ENCODE assay signal across 19 mouse cellular contexts in the genomic region with DNA sequence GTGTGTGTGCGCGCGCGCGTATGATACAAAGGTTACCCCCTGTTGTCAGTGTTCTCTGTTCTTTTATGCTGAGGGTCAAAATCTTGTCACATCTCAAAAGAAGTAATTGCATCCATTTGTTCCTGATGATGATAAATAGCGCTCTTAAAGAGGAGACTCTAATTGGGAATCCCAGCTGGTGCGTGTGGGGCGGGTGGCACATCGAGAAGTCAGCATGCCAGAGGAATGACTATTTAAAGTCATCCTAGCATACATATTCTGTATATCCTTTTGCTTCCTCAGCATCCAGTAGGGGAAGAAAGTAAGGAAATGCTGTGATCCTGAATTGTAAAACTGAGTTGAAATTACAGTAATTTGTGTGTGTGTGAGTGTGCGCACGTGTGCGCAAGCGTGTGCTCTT. TPM values are rescaled to one million over a fixed set of nuclear protein-coding genes. Genes with fewer than 3 reads are reported as not detected.
DNase-seq lines count a peak whose midpoint lies in the region; ATAC-seq lines count a peak whose summit lies in the region.
"Had no signal": no experiment of that assay in that cellular context is flagged by ENCODE, and none has a peak within 500 bp of the region (broad histone marks: within the 10 kb centered on the region; RNA-seq: fewer than 3 reads in every experiment).

No protein-coding gene starts in this region.

- 51% methylated on average over 13 of the region's 13 CpGs for WGBS in hindbrain, embryonic 13.5 days
- WGBS in hindbrain, embryonic 16.5 days = 57% methylated on average over 13 of the region's 13 CpGs
- WGBS in limb, embryonic 10.5 days = 59% methylated on average over 13 of the region's 13 CpGs

- peak; percentile 22 for DNase-seq in embryo, embryonic 10 days (ENCODE audit: low spot score)
- DNase-seq in embryo, embryonic 9.5 days (ENCODE audit: extremely low spot score) = no peak
- DNase-seq in right cerebral cortex, adult 18-20 months = peak; percentile 50
- DNase-seq in right cerebral cortex, postnatal 14 days = no peak
- DNase-seq in right cerebral cortex, postnatal 25 days = peak; percentile 15
- DNase-seq in limb, embryonic 10.5 days (ENCODE audit: low spot score) = no peak
- DNase-seq: cerebellum, postnatal 10 days; gastrocnemius, postnatal 14 days; kidney, adult 11 months; lung, adult 2 months; lung, postnatal 36 days had no signal

- no peaks in the 10 kb centered on the region for H3K27me3 ChIP-seq in hindbrain, embryonic 13.5 days
- no peaks in the 10 kb centered on the region for H3K27me3 ChIP-seq in hindbrain, embryonic 16.5 days (replicated peaks; ENCODE audit: control insufficient read depth, insufficient read depth, low read length)
- no peaks in the 10 kb centered on the region for H3K27me3 ChIP-seq in limb, embryonic 10.5 days (ENCODE audit: low read depth, poor library complexity, severe bottlenecking)

- ATAC-seq in hindbrain, embryonic 13.5 days (ENCODE audit: low FRiP score) = no peak; the same call in 1 of the 2 replicates
- ATAC-seq in hindbrain, embryonic 16.5 days = no peak

- peak overlapping the region; percentile 21; the same call in 1 of the 2 replicates for H3K4me2 ChIP-seq in hindbrain, embryonic 13.5 days
- no peak overlapping the region for H3K4me2 ChIP-seq in hindbrain, embryonic 16.5 days (ENCODE audit: low read length)
- H3K4me2 ChIP-seq: hindbrain, embryonic 14.5 days; liver, embryonic 11.5 days had no signal

- H3K4me3 ChIP-seq in hindbrain, embryonic 13.5 days = no peak overlapping the region
- H3K4me3 ChIP-seq in hindbrain, embryonic 16.5 days (ENCODE audit: low read length) = no peak overlapping the region
- no peak overlapping the region for H3K4me3 ChIP-seq in limb, embryonic 10.5 days
- H3K4me3 ChIP-seq: erythroblast, embryonic 14.5 days; layer of hippocampus, adult 2 months; midbrain, embryonic 10.5 days had no signal

- H3K27ac ChIP-seq in hindbrain, embryonic 13.5 days = no peak overlapping the region
- H3K27ac ChIP-seq in hindbrain, embryonic 16.5 days (ENCODE audit: low read depth, low read length) = no peak overlapping the region
- no peak overlapping the region for H3K27ac ChIP-seq in limb, embryonic 10.5 days
- H3K27ac ChIP-seq: hindbrain, embryonic 14.5 days; kidney, postnatal 0 days; layer of hippocampus, adult 2 months; midbrain, embryonic 10.5 days had no signal

- H3K36me3 ChIP-seq in hindbrain, embryonic 13.5 days = no peaks in the 10 kb centered on the region
- no peaks in the 10 kb centered on the region for H3K36me3 ChIP-seq in hindbrain, embryonic 16.5 days (ENCODE audit: control insufficient read depth, insufficient read depth, low read length)
- no peaks in the 10 kb centered on the region for H3K36me3 ChIP-seq in limb, embryonic 10.5 days
- H3K36me3 ChIP-seq: midbrain, embryonic 10.5 days had no signal

- peaks cover 40% of the 10 kb centered on the region for H3K4me1 ChIP-seq in hindbrain, embryonic 13.5 days (replicated peaks)
- peaks cover 18% of the 10 kb centered on the region for H3K4me1 ChIP-seq in hindbrain, embryonic 16.5 days (ENCODE audit: control insufficient read depth, insufficient read depth, low read depth, low read length)
- peaks cover 6% of the 10 kb centered on the region; the same call in 1 of the 2 replicates for H3K4me1 ChIP-seq in limb, embryonic 10.5 days

- no peaks in the 10 kb centered on the region for H3K9me3 ChIP-seq in hindbrain, embryonic 13.5 days
- H3K9me3 ChIP-seq in hindbrain, embryonic 16.5 days (ENCODE audit: control insufficient read depth, low read length) = no peaks in the 10 kb centered on the region
- H3K9me3 ChIP-seq in limb, embryonic 10.5 days (replicated peaks) = no peaks in the 10 kb centered on the region
- H3K9me3 ChIP-seq: midbrain, embryonic 10.5 days had no signal

- no peak overlapping the region for H3K9ac ChIP-seq in hindbrain, embryonic 13.5 days
- no peak overlapping the region for H3K9ac ChIP-seq in hindbrain, embryonic 16.5 days (ENCODE audit: low read depth, low read length)
- H3K9ac ChIP-seq: hindbrain, embryonic 14.5 days had no signal

RNA-seq across cellular contexts. Expression of a gene that starts 6.7 kb away (rescaled TPM):
- polyA plus RNA-seq in hindbrain, embryonic 13.5 days (2015; fragmentation: Nextera tagmentation; extraction: Ambion mirVana) = 10.2 and 10.9 TPM in 2 replicates
- 10.5 and 12.1 TPM in 2 replicates for polyA plus RNA-seq in hindbrain, embryonic 16.5 days (2015; fragmentation: Nextera tagmentation; extraction: Ambion mirVana)
- polyA plus RNA-seq in limb, embryonic 10.5 days (2016; fragmentation: Nextera tagmentation; extraction: Ambion mirVana) = 3.8 and 4.9 TPM in 2 replicates

Comparison
In these comparisons a context has a peak if more than half of its experiments do, and no peak if none do; other contexts are left out.
1. DNase-seq: peak in embryo, embryonic 10 days (single experiment), right cerebral cortex, adult 18-20 months (single experiment) and right cerebral cortex, postnatal 25 days (single experiment); none in embryo, embryonic 9.5 days (single experiment), right cerebral cortex, postnatal 14 days (single experiment) and limb, embryonic 10.5 days (single experiment).